Mouse (Mus musculus): Measurements from ENCODE around the gene Gm20388. TPM values are rescaled to one million over a fixed set of nuclear protein-coding genes. Genes with fewer than 3 reads are reported as not detected.

Gm20388 gene
- total RNA-seq, 2 experiments from 2014 or later: 10.3 to 10.6 TPM

DNA sequence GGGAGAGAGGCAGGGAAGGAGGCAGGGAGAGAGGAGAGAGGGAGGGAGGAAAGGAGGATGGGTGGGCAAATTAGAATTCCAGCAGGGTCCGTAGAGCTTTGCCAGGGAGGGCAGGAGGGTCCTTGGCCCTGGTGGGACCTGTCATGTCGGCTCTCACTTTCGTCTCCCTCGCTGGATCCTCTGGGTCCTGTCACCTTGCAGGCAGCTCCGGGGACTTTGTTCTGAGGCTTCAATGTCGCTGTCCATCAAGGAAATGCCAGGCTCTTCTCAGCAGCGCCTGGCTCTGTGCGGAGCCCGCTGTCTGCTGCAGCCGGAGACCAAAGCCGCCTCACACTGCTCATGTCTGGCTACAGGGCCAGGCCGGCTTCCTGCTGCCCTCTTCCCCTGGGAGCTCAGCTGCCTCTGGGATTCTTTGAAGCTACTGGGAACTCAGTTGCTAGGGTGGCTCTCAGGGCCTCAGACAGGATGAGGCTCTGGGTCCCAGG lies 896.2 kb downstream of the Gm20388 start:
- DNase-seq (ENCODE audit: low spot score in 2 of 2): no peak
- intact Hi-C loops (cut with DNase I): no loop called here

DNA sequence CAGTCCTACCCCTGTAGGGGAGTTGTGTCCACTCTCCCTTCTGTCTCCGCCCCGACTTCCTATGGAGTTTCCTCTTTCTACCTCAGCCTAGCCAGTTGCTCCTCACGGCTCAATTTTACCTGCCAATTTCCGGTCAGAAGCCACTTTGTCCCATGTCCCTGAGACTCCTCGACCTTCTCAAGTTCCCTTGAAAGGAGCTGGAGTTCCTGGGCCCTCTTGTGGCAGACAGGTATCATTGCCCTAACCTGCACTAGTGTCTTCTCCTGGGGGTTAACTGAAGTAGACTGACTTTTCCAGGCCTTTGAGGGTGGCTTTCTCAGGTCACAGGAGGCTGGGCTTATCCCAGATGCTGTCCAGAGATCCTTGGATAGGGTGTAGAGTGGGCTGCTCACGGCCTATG lies 897.1 kb downstream of the Gm20388 start:
- intact Hi-C loops (cut with DNase I): no loop called here
- no peak for DNase-seq (ENCODE audit: low spot score in 2 of 2)

DNA sequence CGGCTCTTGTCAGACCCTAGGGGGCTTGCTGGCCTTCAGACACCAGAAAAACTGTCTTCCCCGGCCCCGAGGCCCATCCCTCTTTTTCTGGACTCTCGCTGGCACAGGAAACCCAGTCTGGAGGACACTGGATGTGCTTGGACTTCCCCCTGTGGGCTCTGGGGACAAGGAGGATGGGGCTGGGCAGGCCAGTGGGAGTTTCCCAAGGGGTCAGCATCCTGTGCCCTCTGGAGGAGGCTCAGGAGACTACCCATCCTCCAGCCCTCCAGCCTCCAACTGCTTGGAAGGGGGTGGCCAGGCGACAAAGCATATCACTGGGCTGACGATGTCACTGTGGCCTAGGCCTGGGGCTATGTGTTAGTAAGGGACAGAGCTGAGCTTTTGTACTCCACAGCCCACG lies 898.4 kb downstream of the Gm20388 start:
- no peak for DNase-seq (ENCODE audit: low spot score in 2 of 2)
- intact Hi-C loops (cut with DNase I): no loop called here

DNA sequence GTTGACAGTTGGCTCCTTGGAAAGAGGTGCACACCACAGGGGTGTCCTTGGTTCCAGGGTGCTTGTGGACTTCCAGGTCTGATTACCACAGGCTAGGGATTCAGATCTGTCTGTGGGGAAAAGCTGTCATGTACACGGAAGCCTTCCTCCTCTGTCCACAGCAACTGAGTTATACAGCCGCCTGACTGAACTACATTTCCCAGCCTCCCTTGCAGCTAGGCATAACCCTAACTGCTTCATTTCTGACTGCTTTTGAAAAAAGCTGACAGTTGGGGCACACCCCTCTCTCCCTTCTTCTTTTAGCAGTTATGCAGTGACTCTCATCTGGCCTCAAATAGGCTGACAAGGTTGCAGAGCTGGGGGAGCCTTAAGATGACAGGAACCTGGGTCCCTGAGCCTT lies 901.3 kb downstream of the Gm20388 start:
- no peak for DNase-seq (ENCODE audit: low spot score in 2 of 2)
- intact Hi-C loops (cut with DNase I): no loop called here

DNA sequence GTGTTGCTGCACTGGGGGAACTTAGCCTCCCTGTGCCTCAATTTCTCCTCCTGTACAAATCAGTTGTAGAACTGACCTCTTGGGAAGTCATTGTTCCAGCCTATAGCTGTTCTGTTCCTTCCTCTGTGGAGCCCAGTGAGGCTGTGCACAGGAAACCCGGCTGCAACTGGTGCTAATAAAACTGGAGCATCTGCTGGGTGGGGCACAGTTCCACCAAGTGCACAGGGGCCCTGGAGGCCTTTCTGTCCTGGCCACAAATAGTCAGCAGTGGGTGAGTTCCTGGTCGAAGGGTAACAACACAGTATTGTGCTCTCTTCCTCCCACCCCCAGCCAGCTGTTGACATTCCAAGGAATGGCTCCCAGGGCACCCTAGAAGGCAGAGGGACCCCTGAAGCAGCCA lies 902.4 kb downstream of the Gm20388 start:
- DNase-seq (ENCODE audit: low spot score in 2 of 2): no peak
- intact Hi-C loops (cut with DNase I): no loop called here

DNA sequence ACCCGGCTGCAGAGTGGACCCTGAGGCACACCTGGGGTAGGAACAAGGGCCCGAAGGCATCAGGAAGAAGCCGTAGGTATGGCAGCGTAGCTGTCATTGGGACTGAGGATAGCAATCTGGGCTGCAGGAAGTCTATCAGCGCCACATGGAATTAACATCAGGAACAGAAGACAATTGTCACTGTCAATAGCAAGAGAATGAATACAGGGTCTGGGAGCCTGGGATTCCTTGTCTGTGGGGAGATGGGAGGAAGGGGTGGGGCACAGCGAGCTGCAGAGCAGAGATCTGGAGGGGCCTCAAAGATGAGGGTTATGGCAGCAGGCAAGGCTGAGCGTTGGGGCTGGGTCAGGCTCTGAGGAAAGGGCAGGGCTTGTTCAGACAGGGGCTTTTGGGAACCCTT lies 903.2 kb downstream of the Gm20388 start:
- no peak for DNase-seq (ENCODE audit: low spot score in 2 of 2)
- intact Hi-C loops (cut with DNase I): no loop called here

DNA sequence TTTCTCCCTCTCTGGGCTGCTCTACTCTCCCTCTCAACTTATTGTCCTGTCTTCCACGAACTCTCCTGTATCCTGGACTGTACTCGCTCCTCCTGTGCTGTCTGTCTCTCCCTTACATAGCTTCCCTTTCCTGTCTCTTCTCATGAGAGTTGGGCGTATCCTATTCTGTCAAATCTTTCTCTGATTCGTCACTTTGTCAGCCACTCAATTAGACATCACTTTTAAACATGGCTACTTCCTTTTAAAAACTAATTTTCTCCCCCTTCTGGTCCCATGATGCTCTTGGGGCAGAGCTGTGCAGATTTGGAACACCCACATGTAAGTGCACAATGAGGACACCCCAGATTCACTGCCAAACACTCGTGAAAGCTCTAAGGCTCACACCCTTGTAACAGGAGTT lies 905.7 kb downstream of the Gm20388 start:
- intact Hi-C loops (cut with DNase I): no loop called here
- DNase-seq (ENCODE audit: low spot score in 2 of 2): no peak

DNA sequence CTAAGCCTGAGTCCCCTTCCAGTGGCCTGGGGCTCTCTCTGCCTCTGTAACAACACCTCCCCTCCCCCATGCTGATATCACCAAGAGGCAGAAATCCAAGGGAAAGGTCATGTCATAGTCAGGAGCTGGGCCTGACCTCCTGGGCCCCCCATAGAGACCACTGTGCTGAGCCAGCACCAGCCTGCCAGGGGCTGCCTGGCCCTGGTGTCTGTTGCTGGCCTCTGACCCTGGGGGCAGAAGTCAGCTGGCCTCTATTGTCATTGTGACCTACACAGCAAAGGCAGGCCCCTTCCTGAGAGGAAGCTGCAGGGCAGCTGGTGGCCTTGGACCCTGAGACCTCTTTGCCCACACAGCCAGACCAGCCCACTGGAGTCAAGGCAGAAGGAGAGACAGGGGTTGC lies 909.3 kb downstream of the Gm20388 start:
- DNase-seq (ENCODE audit: low spot score in 2 of 2): no peak
- intact Hi-C loops (cut with DNase I): loop anchor here (5.0 kb wide), 1 partner anchor 692 kb away; no protein-coding TSS in a partner anchor

DNA sequence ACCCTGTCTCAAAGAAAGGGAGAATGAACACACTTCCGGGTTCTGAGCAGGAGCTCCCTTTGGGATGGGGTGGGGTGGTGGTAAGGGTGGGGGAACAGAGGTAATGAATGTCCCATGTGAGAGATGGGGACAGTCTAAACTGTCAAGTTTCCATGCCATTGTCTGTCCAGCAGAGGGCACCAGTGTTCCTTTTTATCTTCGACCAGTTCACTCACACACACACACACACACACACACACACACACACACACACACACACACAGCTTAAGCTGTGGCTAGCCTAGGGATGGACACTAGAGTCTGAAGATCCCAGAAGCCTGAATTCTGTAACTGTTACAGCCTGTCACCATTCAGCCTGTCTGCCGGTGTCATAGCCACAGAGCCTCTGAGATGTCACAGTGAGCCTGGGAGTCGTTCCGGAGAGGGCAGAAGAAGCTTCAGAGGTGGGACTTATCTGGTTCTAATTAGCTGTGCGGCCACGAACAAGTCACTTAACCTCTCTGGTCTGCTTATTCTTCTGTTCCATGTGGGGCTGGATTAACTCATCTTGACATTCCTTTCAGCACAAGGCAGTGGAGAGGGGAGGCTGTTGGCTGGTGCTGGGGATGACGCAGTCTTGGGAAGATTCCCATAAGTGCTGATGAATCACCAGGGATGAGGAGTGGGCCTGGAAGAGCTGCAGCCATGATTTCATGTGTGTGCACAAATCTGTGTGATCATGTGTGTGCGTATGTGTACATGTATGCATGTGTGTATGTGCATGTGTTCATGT lies 910.9 kb downstream of the Gm20388 start:
- intact Hi-C loops (cut with DNase I): loop anchor here (1.0 to 5.0 kb wide), 2 partner anchors 271 to 691 kb away; no protein-coding TSS in a partner anchor
- peak in 1 of 2 experiments; percentile 29 for DNase-seq (ENCODE audit: low spot score in 2 of 2)

DNA sequence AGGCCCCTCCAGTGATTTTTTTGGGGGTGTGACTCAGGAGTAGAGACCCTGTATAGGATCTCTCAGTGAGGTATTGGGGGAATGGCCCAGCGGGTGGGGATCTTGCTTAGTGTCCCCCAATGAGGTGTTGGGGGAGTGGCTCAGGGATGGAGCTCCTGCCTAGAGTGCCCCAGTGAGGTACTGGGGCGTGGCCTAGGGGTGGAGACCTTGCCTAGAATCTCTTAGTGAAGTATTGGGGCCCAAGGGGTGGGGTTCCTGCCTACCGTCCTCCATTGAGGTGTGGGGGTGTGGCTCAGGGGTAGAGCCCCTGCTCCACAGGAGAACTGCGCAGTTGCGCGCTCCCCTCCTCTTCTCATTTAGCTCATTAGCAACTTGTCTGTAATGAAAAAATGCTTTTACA lies 912.7 kb downstream of the Gm20388 start:
- DNase-seq (ENCODE audit: low spot score in 2 of 2): no peak
- intact Hi-C loops (cut with DNase I): loop anchor here (5.0 kb wide), 1 partner anchor 689 kb away; no protein-coding TSS in a partner anchor

DNA sequence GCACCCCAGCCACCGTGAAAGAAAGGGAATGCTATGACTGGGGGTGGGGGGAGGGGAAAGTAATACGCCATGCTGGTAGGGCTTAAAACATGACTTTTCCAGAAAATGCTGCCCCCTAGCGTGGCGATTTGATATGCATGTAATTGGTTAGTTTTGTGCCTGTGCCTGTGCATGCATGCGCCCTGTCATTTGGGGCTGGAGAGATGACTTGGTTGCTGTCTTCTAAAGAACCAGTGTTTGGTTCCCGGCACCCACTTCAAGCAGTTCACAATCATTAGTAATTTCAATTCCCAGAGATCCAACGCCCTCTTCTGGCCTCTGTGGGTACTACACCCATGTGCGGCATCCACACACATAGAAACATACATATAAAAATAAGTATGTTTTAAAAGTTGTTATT lies 913.2 kb downstream of the Gm20388 start:
- no peak for DNase-seq (ENCODE audit: low spot score in 2 of 2)
- intact Hi-C loops (cut with DNase I): loop anchor here (5.0 kb wide), 1 partner anchor 688 kb away; no protein-coding TSS in a partner anchor

DNA sequence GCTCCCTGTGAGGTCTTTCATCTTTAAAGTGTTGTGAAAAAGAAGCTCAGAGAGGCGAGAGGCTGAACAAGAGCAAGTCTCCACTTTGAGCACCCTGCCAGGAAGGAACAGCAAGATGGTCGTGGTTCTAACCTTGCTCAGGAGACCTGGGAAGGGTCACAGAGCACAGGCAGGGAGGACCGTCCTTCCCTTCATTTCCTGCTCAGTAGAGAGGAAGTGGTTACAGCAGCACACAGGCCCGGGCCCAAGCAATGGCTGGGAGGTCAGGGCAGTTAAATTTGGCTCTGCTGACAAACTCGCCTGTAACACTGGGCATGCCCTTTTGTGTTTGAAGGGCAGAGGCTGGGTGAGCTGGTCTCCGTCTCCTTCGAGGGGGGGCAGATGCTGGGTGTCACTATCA lies 914.0 kb downstream of the Gm20388 start:
- intact Hi-C loops (cut with DNase I): loop anchor here (5.0 kb wide), 1 partner anchor 688 kb away; no protein-coding TSS in a partner anchor
- DNase-seq (ENCODE audit: low spot score in 2 of 2): no peak

DNA sequence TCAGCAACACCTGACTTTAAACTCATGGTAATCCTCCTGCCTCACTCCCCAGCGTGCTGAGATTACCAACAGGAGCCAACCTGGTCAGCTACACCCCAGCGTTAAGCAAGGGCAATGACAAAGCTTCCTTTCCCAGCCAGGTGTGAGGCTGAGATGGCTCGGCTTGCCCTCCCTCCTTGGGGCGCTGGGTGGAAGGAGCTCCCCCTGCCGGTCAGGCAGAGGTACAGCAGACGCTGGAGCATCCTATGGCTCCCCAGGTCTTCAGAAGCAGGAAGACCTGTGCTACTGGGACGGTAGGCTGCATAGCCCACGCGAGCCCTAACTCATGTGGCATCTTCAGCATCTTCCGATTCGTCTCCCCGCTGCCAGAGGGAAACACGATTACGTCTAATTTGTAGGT lies 917.6 kb downstream of the Gm20388 start:
- intact Hi-C loops (cut with DNase I): no loop called here
- DNase-seq (ENCODE audit: low spot score in 2 of 2): no peak

DNA sequence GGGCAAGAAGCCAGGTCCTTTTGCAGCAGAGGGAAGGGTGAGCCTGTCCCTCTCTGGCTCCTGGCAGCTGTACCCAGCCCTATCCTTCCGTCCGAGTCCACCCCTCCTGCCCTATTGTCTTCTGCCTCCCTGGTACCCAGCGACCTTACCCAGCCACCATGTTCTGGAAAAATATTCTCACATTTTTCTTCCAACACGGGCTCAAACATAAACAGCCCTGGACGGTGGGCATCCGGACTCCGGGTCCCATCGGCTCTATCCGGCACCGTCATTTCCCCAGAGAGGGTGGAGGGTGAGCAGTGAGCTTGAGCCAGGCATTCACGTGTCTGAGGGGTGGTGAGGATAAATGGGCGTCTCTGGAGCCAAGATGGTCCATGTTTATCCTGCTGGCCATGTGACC lies 920.0 kb downstream of the Gm20388 start:
- no peak for DNase-seq (ENCODE audit: low spot score in 2 of 2)
- intact Hi-C loops (cut with DNase I): no loop called here

DNA sequence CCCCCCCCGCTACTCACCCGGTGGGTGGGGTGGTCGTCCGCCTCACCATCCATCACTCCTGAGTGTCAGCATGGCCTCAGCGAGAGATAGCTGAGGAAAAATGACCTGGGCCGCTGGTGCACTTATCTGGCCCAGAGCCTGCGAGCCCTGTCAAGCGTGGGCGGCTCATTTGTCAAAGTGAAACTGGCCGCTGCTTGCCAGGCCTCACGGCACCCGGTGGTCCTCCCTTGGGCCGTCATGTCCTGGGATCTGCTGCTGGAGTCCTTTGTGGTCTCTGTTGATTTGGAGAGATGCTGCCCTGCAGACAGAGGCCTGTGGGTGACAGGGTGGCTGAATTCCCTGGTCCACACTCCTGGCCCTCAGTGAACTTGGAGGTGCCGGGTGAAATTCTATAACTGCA lies 921.4 kb downstream of the Gm20388 start:
- intact Hi-C loops (cut with DNase I): no loop called here
- no peak for DNase-seq (ENCODE audit: low spot score in 2 of 2)

DNA sequence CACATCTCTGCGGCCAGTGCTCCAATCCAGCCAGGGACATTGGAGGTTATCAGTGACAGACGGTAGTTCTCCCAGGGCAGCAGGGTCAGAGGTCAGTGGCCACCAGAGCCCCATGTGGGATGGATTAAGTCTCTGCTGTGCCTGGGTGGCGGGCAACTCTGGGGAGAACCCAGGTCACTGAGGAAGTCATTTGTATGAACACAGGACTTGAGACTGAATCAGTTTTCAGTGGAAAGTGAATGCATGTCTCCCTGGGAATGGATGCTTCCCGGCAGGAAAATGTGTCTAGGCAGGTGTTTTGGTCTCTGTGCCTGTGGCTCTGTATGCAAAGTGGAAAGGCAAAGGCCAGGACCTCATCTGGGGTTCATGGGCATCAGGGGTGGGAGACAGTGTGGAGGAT lies 922.6 kb downstream of the Gm20388 start:
- intact Hi-C loops (cut with DNase I): no loop called here
- DNase-seq (ENCODE audit: low spot score in 2 of 2): no peak

DNA sequence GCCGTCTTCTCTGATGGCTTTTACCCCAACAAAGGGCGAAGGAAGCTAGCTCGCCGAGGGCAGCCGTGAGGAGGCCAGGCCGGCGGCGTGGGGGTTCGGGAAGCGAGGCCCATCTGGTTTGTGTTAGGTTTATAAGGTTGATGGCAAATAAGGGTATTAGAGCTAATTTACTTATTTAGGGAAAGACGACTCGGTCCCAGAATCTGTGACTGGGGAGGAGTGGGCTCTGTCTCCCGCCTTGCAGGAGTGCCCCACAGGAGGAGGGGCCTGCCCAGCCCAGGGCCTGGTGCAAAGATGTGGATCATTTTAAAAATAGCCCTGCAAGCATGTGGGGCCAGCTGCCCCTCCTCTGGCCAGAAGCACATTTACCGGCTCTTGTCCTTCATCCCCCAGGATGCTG lies 928.4 kb downstream of the Gm20388 start:
- intact Hi-C loops (cut with DNase I): no loop called here
- DNase-seq (ENCODE audit: low spot score in 2 of 2): no peak

DNA sequence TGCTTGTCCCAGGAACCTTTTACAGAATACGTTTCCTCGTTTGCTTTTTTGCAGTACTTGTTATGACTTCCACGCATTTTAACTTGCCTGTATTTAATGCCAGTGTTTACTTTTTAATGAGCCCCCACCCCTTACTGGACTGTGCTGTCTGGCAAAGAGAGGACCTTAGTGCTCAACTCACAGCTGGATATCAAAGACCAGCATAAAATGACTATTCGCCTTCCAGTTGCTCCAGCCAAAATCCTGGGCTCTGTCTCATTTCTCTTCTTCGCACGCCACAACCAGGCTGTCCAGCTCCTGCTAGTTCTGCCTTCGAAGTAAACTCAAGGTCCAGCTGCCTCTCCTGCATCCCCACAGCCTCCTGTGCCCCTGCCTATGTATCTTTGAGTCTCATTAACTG lies 932.4 kb downstream of the Gm20388 start:
- no peak for DNase-seq (ENCODE audit: low spot score in 2 of 2)
- intact Hi-C loops (cut with DNase I): no loop called here

DNA sequence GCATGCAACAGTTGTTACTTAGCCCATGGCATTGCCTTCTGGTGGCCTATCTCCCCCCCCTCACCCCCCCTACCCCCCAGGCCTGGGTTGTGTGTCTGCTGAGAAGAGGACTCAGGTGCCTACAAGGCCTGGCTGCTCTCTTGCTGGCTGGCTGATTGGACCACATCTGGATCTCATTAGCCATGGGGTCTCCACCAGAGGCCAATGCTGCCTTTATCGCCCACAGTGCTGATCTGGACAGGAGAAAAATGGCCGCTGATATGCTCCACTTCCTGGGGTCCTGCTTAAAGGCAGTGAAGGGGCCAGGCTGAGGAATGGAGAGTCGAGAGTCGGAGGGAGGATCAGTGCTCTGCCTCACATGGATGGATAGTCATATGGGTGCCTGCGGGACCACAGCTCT lies 935.4 kb downstream of the Gm20388 start:
- DNase-seq (ENCODE audit: low spot score in 2 of 2): no peak
- intact Hi-C loops (cut with DNase I): no loop called here

DNA sequence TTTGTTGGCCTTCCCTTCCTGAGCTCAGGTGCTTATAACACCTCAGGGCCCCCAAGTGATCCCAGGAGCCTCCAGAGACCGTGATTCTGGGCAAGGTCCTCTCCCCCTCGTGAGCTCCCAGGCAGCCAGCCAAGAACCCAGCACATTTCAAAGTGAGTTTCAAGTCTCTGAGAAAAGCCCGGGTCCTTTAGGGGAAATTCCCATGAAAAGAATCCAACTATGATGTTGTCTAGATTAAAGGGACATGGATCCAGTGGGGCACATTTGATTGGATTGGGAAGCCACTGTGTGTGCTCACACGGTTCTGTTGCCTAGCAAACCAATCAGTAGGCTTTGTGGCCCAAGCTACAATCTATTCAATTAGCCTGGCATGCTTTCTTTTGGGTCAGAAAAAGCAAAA lies 936.6 kb downstream of the Gm20388 start:
- intact Hi-C loops (cut with DNase I): no loop called here
- DNase-seq (ENCODE audit: low spot score in 2 of 2): no peak

DNA sequence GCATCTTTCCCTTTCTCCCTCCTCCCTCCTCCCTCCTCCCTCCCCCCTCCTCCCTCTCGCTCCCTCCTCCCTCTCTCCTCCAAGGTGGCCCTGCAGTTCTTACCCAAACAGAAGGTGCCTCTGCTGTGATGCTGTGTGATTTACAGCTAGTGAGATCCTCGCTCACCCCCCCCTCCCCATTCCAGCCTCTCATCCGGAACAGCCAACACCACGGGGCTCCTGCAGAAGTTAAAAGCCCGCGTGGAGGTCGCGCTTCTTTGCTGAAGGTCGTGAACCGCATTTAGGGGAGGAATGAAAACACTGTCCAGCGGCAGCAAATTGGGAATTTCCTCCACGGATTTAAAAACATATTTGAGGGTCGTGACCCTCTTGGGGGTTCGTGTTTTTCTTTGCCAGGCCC lies 937.1 kb downstream of the Gm20388 start:
- intact Hi-C loops (cut with DNase I): no loop called here
- DNase-seq (ENCODE audit: low spot score in 2 of 2): no peak

DNA sequence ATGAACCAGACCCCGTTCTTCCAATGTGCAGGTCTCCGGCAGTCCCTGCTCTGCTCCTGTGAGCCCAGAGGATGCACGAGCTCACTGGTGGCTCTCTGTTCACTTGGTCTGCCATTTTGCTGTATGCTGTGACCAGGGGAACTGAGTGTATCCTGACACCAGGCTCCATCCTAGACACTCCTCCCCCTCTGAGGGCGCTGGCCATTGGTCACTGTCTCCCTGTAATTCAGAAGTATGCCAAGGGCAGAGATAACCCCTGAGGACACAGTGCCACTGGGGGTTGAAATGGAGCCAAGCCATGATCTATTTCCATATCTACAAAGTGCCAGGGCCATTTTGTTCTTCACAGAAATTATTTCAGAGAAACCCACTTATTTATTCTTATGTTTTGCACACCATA lies 937.8 kb downstream of the Gm20388 start:
- intact Hi-C loops (cut with DNase I): no loop called here
- no peak for DNase-seq (ENCODE audit: low spot score in 2 of 2)
